Mouse (Mus musculus): ENCODE data around the gene Znrf3.
"Not testable (repeated sequence)": the region's sequence is repeated elsewhere in the genome, so short reads cannot be mapped to it uniquely, and the experiment has no call there.

The Znrf3 gene

GRCm38 (mm10) chr11:5444599-5445451, at the start of gene Znrf3:
Gene Znrf3, minus strand, starts transcription at chr11:5444847.
- peak; percentile 93 to 94 for DNase-seq

- DNase-seq, result no peak
These were observed 49.2 kb upstream of the Znrf3 start for GRCm38 (mm10) chr11:5493869-5494268.

- DNase-seq, result no peak
These were observed 47.3 kb upstream of the Znrf3 start for GRCm38 (mm10) chr11:5491912-5492311.

GRCm38 (mm10) chr11:5490989-5491656, 46.5 kb upstream of the Znrf3 start:
- DNase-seq, result no peak

GRCm38 (mm10) chr11:5489433-5489832, 44.8 kb upstream of the Znrf3 start:
- DNase-seq, result not testable (repeated sequence)

GRCm38 (mm10) chr11:5485193-5486011, 40.8 kb upstream of the Znrf3 start:
- DNase-seq, result peak; percentile 84

- no peak for DNase-seq
These were observed 37.9 kb upstream of the Znrf3 start for GRCm38 (mm10) chr11:5482581-5482980.

GRCm38 (mm10) chr11:5478831-5479230, 34.2 kb upstream of the Znrf3 start:
- no peak for DNase-seq

GRCm38 (mm10) chr11:5478193-5478592, 33.5 kb upstream of the Znrf3 start:
- no peak for DNase-seq

- DNase-seq, result no peak
These were observed 32.2 kb upstream of the Znrf3 start for GRCm38 (mm10) chr11:5476806-5477205.

GRCm38 (mm10) chr11:5475556-5476118, 31.0 kb upstream of the Znrf3 start:
- DNase-seq, result not testable (repeated sequence)

- DNase-seq, result peak in 1 of 2 experiments; percentile 54
These were observed 29.5 kb upstream of the Znrf3 start for GRCm38 (mm10) chr11:5474130-5474529.

- no peak for DNase-seq
These were observed 25.4 kb upstream of the Znrf3 start for GRCm38 (mm10) chr11:5470055-5470454.

GRCm38 (mm10) chr11:5469084-5469483, 24.4 kb upstream of the Znrf3 start:
- peak; percentile 63 to 67 for DNase-seq

- peak in 1 of 2 experiments; percentile 12 for DNase-seq
These were observed 23.8 kb upstream of the Znrf3 start for GRCm38 (mm10) chr11:5468471-5468870.

GRCm38 (mm10) chr11:5451923-5452322, 7.3 kb upstream of the Znrf3 start:
- no peak for DNase-seq

- no peak for DNase-seq
These were observed 6.7 kb upstream of the Znrf3 start for GRCm38 (mm10) chr11:5451341-5451740.

GRCm38 (mm10) chr11:5450701-5451100, 6.1 kb upstream of the Znrf3 start:
- no peak for DNase-seq

GRCm38 (mm10) chr11:5445452-5445953, 856 bp upstream of the Znrf3 start:
- DNase-seq, result no peak

- DNase-seq, result peak; percentile 55 to 71
These were observed 431 bp downstream of the Znrf3 start for GRCm38 (mm10) chr11:5444234-5444598.

- DNase-seq, result peak in 1 of 2 experiments; percentile 53
These were observed 975 bp downstream of the Znrf3 start for GRCm38 (mm10) chr11:5443511-5444233.

GRCm38 (mm10) chr11:5442590-5443021, 2.0 kb downstream of the Znrf3 start:
- DNase-seq, result peak in 1 of 2 experiments; percentile 10

Data from thymus, postnatal 36 days (tissue).